Mouse (Mus musculus): ENCODE results near the gene Ctdnep1.
"Not testable (repeated sequence)": the region's sequence is repeated elsewhere in the genome, so short reads cannot be mapped to it uniquely, and the experiment has no call there.

Gene Ctdnep1

GRCm38 (mm10) chr11:69950807-69951459 is 30.0 kb upstream of the Ctdnep1 start:
- DNase-seq (ENCODE audit: low read depth, low spot score) = peak; percentile 23

GRCm38 (mm10) chr11:69952274-69952673 is 28.7 kb upstream of the Ctdnep1 start:
- no peak for DNase-seq (ENCODE audit: low read depth, low spot score)

GRCm38 (mm10) chr11:69953267-69953915 is 27.6 kb upstream of the Ctdnep1 start:
- DNase-seq (ENCODE audit: low read depth, low spot score) = no peak

- not testable (repeated sequence) for DNase-seq (ENCODE audit: low read depth, low spot score)
Measured at GRCm38 (mm10) chr11:69955618-69956017, 25.3 kb upstream of the Ctdnep1 start.

GRCm38 (mm10) chr11:69956218-69956617 is 24.7 kb upstream of the Ctdnep1 start:
- DNase-seq (ENCODE audit: low read depth, low spot score) = peak; percentile 22

GRCm38 (mm10) chr11:69960616-69961015 is 20.3 kb upstream of the Ctdnep1 start:
- peak; percentile 21 for DNase-seq (ENCODE audit: low read depth, low spot score)

- DNase-seq (ENCODE audit: low read depth, low spot score) = no peak
Measured at GRCm38 (mm10) chr11:69961841-69962240, 19.1 kb upstream of the Ctdnep1 start.

GRCm38 (mm10) chr11:69964650-69965270 is 16.2 kb upstream of the Ctdnep1 start, which contains the start of gene Cldn7:
Gene Cldn7, plus strand, starts transcription at chr11:69964779.
- no peak for DNase-seq (ENCODE audit: low read depth, low spot score)

DNA sequence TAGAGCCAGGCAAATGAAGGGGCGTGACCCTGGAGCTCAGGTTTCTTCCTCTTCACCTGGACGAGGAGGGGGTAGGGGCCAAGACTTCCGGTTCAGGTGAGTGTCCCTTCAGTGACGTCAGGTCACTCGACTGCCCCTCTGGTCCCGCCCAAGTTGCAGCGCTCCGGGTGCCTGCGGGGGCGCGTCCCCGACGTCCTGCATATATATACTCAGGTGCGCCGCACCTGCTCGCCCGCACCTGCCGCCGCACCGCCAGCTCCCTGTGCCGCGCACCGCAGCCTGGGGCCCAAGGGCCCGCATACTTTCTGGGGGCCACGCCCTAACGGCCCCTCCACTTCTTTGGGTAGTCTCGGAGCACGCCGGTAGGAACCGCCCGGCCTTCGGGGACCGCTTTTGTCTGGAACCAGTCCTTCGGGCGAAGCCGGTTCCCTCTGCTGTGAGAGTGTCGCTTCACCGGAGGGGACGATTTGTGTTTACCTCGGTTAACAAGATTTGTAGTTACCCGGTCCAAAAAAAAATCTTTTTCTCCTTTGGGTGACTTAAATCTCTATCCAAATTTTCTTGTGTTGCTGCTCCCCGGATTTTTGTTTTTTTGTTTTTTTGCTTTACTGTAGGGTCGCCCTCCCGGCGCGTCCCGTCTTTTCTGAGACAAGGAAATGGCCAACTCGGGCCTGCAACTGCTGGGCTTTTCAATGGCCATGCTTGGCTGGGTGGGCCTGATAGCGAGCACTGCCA is 15.5 kb upstream of the Ctdnep1 start:
- no peak for DNase-seq (ENCODE audit: low read depth, low spot score)

GRCm38 (mm10) chr11:69966006-69966859 is 14.7 kb upstream of the Ctdnep1 start:
- DNase-seq (ENCODE audit: low read depth, low spot score) = no peak

GRCm38 (mm10) chr11:69966860-69967517 is 14.0 kb upstream of the Ctdnep1 start:
- DNase-seq (ENCODE audit: low read depth, low spot score) = no peak

GRCm38 (mm10) chr11:69968793-69969192 is 12.2 kb upstream of the Ctdnep1 start:
- no peak for DNase-seq (ENCODE audit: low read depth, low spot score)

DNA sequence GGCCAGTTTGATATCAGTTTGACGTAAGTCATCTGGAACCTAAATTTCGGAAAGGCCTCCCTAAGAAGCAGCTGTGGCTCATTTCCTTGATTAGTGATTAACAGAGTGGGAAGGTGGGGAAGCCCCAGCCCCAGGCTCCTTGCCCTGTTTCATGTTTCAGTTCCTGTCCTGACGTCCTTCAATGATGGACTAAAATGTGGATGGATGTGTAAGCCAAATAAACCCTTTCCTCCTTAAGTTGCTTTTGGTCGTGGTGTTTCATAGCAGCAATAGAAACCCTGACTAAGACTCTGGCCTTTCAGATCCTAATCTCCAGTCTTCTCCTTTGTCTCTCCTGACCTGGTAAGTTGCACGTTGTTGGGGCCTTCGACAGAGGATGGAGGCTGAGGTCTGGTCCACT is 10.7 kb upstream of the Ctdnep1 start:
- no peak for DNase-seq (ENCODE audit: low read depth, low spot score)

GRCm38 (mm10) chr11:69970775-69971174 is 10.2 kb upstream of the Ctdnep1 start:
- no peak for DNase-seq (ENCODE audit: low read depth, low spot score)

DNA sequence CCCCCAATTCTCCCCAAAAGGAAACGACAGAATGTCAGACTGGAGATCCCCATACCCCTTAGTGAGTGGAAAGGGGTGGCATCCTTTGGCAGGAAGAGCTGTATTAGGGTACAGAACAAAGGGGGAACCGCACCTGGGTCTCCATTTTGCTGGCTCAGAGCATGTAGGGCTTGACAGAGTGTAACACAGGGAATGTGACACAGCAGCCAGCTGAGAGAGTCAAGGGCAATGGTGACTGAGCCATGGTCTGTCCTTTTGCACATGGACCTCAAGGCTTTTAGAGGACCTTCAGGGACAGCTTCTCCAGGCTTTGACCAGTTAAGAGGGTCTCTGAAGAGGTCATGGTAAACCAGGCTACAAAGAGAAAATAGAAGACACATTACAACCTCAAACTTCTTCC is 6.0 kb upstream of the Ctdnep1 start:
- DNase-seq (ENCODE audit: low read depth, low spot score) = no peak

DNA sequence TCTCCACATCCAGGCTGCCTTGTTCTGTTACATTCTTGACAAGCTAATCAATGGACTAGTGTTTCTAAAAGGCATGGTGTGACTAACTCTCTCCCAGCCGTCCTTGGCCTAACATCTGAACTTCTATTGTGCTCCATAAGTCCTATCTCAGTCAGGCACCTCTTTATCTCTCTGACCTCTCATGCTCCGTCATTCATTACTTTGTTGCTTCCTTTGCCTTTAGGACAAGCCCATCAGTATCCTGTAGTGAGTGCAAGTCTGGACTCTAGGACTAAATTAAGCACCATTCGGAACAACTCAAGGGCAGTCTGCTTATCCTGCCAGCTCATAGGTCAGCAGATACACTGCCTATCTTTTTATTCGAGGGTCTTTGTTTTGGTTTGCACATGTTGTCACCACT is 4.7 kb upstream of the Ctdnep1 start:
- DNase-seq (ENCODE audit: low read depth, low spot score) = no peak

- no peak for DNase-seq (ENCODE audit: low read depth, low spot score)
Measured at GRCm38 (mm10) chr11:69979827-69980195, 1.1 kb upstream of the Ctdnep1 start.

GRCm38 (mm10) chr11:69980196-69981140 is 488 bp upstream of the Ctdnep1 start:
- DNase-seq (ENCODE audit: low read depth, low spot score) = peak; percentile 99

DNA sequence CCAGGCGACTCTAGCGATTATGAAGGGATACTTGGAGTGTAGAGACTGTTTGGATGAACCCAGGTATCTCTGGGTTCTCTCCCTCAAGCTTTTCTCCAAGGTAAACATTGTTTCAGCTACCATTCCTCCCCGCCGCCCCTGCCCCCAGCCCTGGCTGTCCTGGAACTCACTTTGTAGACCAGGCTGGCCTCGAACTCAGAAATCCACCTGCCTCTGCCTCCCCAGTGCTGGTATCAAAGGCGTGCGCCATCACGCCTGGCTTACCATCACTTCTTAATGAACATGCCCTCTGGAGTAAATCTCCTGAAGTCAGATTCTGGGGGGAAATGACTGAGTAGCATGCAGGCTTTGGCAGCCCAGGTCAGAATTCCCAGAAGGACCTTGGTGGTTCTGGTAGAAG is 1.3 kb downstream of the Ctdnep1 start, which contains the start of gene Elp5:
Gene Elp5 (minus strand): TSS at position 293 of the 400 bp plus-strand sequence.
- no peak for DNase-seq (ENCODE audit: low read depth, low spot score)

DNA sequence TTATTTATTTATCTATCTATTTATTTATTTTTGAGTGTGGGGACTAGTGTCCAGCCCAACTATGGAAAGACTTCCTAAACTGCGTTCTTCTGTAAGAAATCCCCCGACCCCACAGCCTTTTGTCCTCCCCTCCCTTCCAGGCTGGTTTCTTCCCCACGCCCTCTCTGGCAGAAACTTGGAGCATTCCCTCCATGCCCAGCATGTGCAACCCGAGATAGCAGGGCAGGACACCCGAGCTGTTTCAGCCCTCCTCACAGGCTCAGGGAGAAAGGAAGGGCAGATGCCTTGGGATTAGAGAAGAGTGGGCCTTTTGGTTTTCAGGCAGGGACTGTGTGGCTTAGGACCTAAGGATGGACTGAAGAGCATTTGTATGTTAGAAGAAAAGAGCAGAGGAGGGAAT is 1.9 kb downstream of the Ctdnep1 start:
- peak; percentile 50 for DNase-seq (ENCODE audit: low read depth, low spot score)
